Mouse (Mus musculus) MEL (cell line): ENCODE data around the gene Prcd. TPM values are rescaled to one million over a fixed set of nuclear protein-coding genes. Genes with fewer than 3 reads are reported as not detected.
A peak's percentile ranks its signal among the peaks of the same experiment; 100 is the strongest.

Experiments
- DNase-seq: peaks from one replicate; pipeline ENCODE4 v3.0.0; 2011; ENCODE audit warnings: low read depth, low spot score
- H3K27ac ChIP-seq: 2 replicates; pipeline ENCODE4 v1.5.1; 2012; ENCODE audit warnings: low read depth, mild to moderate bottlenecking, control low read depth, low read length, moderate library complexity; ENCODE audit not compliant: control insufficient read depth
- H3K27me3 ChIP-seq, 2 experiments: fragments of 150-350 bp in 1 of 2; sonication (generic) in 1 of 2; 2 replicates each; pipeline ENCODE4 v1.6.1; 2012; ENCODE audit warnings: low read length in 2 of 2, mild to moderate bottlenecking in 2 of 2, improper control_type of control experiment in 1 of 2, moderate library complexity in 1 of 2; ENCODE audit not compliant: insufficient read depth in 2 of 2, control insufficient read depth in 1 of 2
- H3K36me3 ChIP-seq, 2 experiments: 2 replicates each; pipeline ENCODE4 v1.6.1; 2012 to 2014; ENCODE audit warnings: low read length in 2 of 2, improper control_type of control experiment in 1 of 2, inconsistent platforms in 1 of 2, mild to moderate bottlenecking in 1 of 2; ENCODE audit not compliant: insufficient read depth in 2 of 2, control insufficient read depth in 1 of 2
- H3K4me1 ChIP-seq, 2 experiments: fragments of 150-350 bp in 1 of 2; sonication (generic) in 1 of 2; 2 replicates each; pipeline ENCODE4 v1.6.1; 2012; ENCODE audit warnings: low read length in 2 of 2, improper control_type of control experiment in 1 of 2, mild to moderate bottlenecking in 1 of 2; ENCODE audit not compliant: insufficient read depth in 2 of 2, control insufficient read depth in 1 of 2
- H3K4me3 ChIP-seq, 2 experiments: fragments of 150-350 bp in 1 of 2; sonication (generic) in 1 of 2; 2 replicates each; pipeline ENCODE4 v1.5.1; 2012; ENCODE audit warnings: low read depth in 2 of 2, low read length in 2 of 2, mild to moderate bottlenecking in 2 of 2, moderate library complexity in 2 of 2, control low read depth in 1 of 2, improper control_type of control experiment in 1 of 2; ENCODE audit not compliant: control insufficient read depth in 1 of 2, insufficient read depth in 1 of 2
- H3K79me2 ChIP-seq: 2 replicates; pipeline ENCODE4 v1.6.1; 2012; ENCODE audit warnings: mild to moderate bottlenecking, low read length, moderate library complexity; ENCODE audit not compliant: control insufficient read depth, poor library complexity, insufficient read depth
- H3K9ac ChIP-seq: 2 replicates; pipeline ENCODE4 v1.6.1; 2012; ENCODE audit warnings: low read depth, mild to moderate bottlenecking, control low read depth, low read length, moderate library complexity; ENCODE audit not compliant: control insufficient read depth, poor library complexity, severe bottlenecking
- H3K9me3 ChIP-seq: fragments of 150-350 bp; sonication (generic); replicated peaks from 2 replicates; pipeline ENCODE4 v1.6.1; 2012; ENCODE audit warnings: mild to moderate bottlenecking, low read length, improper control_type of control experiment, moderate library complexity; ENCODE audit not compliant: insufficient read depth
- BHLHE40 ChIP-seq: IDR thresholded peaks from 2 replicates; pipeline ENCODE4 v1.6.1; 2012; ENCODE audit warnings: low read depth, mild to moderate bottlenecking, inconsistent platforms, low read length, improper control_type of control experiment, borderline replicate concordance
- CHD1 ChIP-seq: IDR thresholded peaks from 2 replicates; pipeline ENCODE4 v1.6.1; 2012; ENCODE audit warnings: low read depth, mild to moderate bottlenecking, inconsistent platforms, low read length, improper control_type of control experiment
- CHD2 ChIP-seq: IDR thresholded peaks from 2 replicates; pipeline ENCODE4 v1.6.1; 2011; ENCODE audit warnings: low read length, improper control_type of control experiment
- CTCF ChIP-seq, 3 experiments: IDR thresholded peaks in 2 of 3; conservative IDR thresholded peaks in 1 of 3; 2 replicates each; pipeline ENCODE4 v1.5.1; 2011 to 2012; ENCODE audit warnings: low read length in 3 of 3, low read depth in 2 of 3, mild to moderate bottlenecking in 2 of 3, improper control_type of control experiment in 1 of 3, inconsistent platforms in 1 of 3, mixed read lengths in 1 of 3, moderate library complexity in 1 of 3; ENCODE audit not compliant: control insufficient read depth in 1 of 3, insufficient read depth in 1 of 3, poor library complexity in 1 of 3, severe bottlenecking in 1 of 3
- E2F4 ChIP-seq: IDR thresholded peaks from 2 replicates; pipeline ENCODE4 v1.6.1; 2011; ENCODE audit warnings: low read depth, low read length, improper control_type of control experiment, borderline replicate concordance
- ELF1 ChIP-seq: IDR thresholded peaks from 2 replicates; pipeline ENCODE4 v1.6.1; 2014; ENCODE audit warnings: low read depth, mild to moderate bottlenecking, inconsistent platforms, low read length, improper control_type of control experiment, moderate library complexity
- EP300 ChIP-seq, 2 experiments: IDR thresholded peaks; 2 replicates each; pipeline ENCODE4 v1.6.1; 2011; ENCODE audit warnings: improper control_type of control experiment in 2 of 2, low read length in 2 of 2, low read depth in 1 of 2, mild to moderate bottlenecking in 1 of 2
- ETS1 ChIP-seq: IDR thresholded peaks from 2 replicates; pipeline ENCODE4 v1.6.1; 2012; ENCODE audit warnings: low read depth, mild to moderate bottlenecking, inconsistent platforms, low read length, improper control_type of control experiment, moderate library complexity
- GATA1 ChIP-seq: IDR thresholded peaks from 2 replicates; pipeline ENCODE4 v1.6.1; 2011; ENCODE audit warnings: low read depth, low read length, improper control_type of control experiment
- HCFC1 ChIP-seq: IDR thresholded peaks from 2 replicates; pipeline ENCODE4 v1.6.1; 2012; ENCODE audit warnings: low read depth, mild to moderate bottlenecking, inconsistent platforms, low read length, improper control_type of control experiment, moderate library complexity
- JUND ChIP-seq: IDR thresholded peaks from 2 replicates; pipeline ENCODE4 v1.6.1; 2011; ENCODE audit warnings: low read depth, mild to moderate bottlenecking, improper control_type of control experiment, low read length
- KAT2A ChIP-seq: conservative IDR thresholded peaks from 2 replicates; pipeline ENCODE4 v1.6.1; 2012; ENCODE audit warnings: low read depth, low read length, improper control_type of control experiment, inconsistent platforms
- MAFK ChIP-seq: IDR thresholded peaks from 2 replicates; pipeline ENCODE4 v1.6.1; 2011; ENCODE audit warnings: low read depth, mild to moderate bottlenecking, low read length, improper control_type of control experiment, borderline replicate concordance
- MAX ChIP-seq: IDR thresholded peaks from 2 replicates; pipeline ENCODE4 v1.6.1; 2011; ENCODE audit warnings: low read length, improper control_type of control experiment
- MAZ ChIP-seq: IDR thresholded peaks from 2 replicates; pipeline ENCODE4 v1.6.1; 2012; ENCODE audit warnings: low read depth, mild to moderate bottlenecking, inconsistent platforms, low read length, improper control_type of control experiment
- MEF2A ChIP-seq: IDR thresholded peaks from 2 replicates; pipeline ENCODE4 v1.6.1; 2014; ENCODE audit warnings: low read depth, mild to moderate bottlenecking, inconsistent platforms, low read length, improper control_type of control experiment; ENCODE audit not compliant: poor library complexity, insufficient replicate concordance, severe bottlenecking; ENCODE audit errors: extremely low read depth
- MXI1 ChIP-seq: IDR thresholded peaks from 2 replicates; pipeline ENCODE4 v1.6.1; 2011; ENCODE audit warnings: mild to moderate bottlenecking, low read depth, low read length, improper control_type of control experiment
- MYB ChIP-seq: IDR thresholded peaks from 2 replicates; pipeline ENCODE4 v1.6.1; 2011; ENCODE audit warnings: mild to moderate bottlenecking, low read depth, low read length, improper control_type of control experiment
- MYC ChIP-seq: IDR thresholded peaks from 2 replicates; pipeline ENCODE4 v1.6.1; 2011; ENCODE audit warnings: low read depth, mild to moderate bottlenecking, low read length, improper control_type of control experiment, moderate library complexity
- NELFE ChIP-seq: IDR thresholded peaks from 2 replicates; pipeline ENCODE4 v1.6.1; 2011; ENCODE audit warnings: low read depth, low read length, improper control_type of control experiment
- NRF1 ChIP-seq: IDR thresholded peaks from 2 replicates; pipeline ENCODE4 v1.6.1; 2014; ENCODE audit warnings: low read depth, mild to moderate bottlenecking, inconsistent platforms, low read length, improper control_type of control experiment, moderate library complexity; ENCODE audit not compliant: poor library complexity, insufficient read depth, severe bottlenecking
- POLR2A ChIP-seq, 2 experiments: IDR thresholded peaks; 2 replicates each; pipeline ENCODE4 v1.6.1; 2011 to 2012; ENCODE audit warnings: low read length in 2 of 2, mild to moderate bottlenecking in 2 of 2, control low read depth in 1 of 2, improper control_type of control experiment in 1 of 2, low read depth in 1 of 2, moderate library complexity in 1 of 2; ENCODE audit not compliant: control insufficient read depth in 1 of 2, insufficient read depth in 1 of 2, poor library complexity in 1 of 2
- POLR2AphosphoS2 ChIP-seq: IDR thresholded peaks from 2 replicates; pipeline ENCODE4 v1.6.1; 2011; ENCODE audit warnings: low read length, improper control_type of control experiment
- POLR2AphosphoS5 ChIP-seq: IDR thresholded peaks from 2 replicates; pipeline ENCODE4 v1.6.1; 2012; ENCODE audit warnings: low read depth, borderline replicate concordance, mild to moderate bottlenecking, inconsistent platforms, low read length, moderate library complexity, mixed read lengths
- RAD21 ChIP-seq: IDR thresholded peaks from 2 replicates; pipeline ENCODE4 v1.6.1; 2011; ENCODE audit warnings: mild to moderate bottlenecking, low read depth, low read length, improper control_type of control experiment
- RCOR1 ChIP-seq: IDR thresholded peaks from 2 replicates; pipeline ENCODE4 v1.6.1; 2012; ENCODE audit warnings: low read depth, mild to moderate bottlenecking, inconsistent platforms, low read length, improper control_type of control experiment
- SIN3A ChIP-seq: IDR thresholded peaks from 2 replicates; pipeline ENCODE4 v1.6.1; 2012; ENCODE audit warnings: low read length, improper control_type of control experiment, inconsistent platforms
- SMC3 ChIP-seq: IDR thresholded peaks from 2 replicates; pipeline ENCODE4 v1.6.1; 2011; ENCODE audit warnings: low read depth, low read length, improper control_type of control experiment
- TAL1 ChIP-seq: IDR thresholded peaks from 2 replicates; pipeline ENCODE4 v1.6.1; 2012; ENCODE audit warnings: mild to moderate bottlenecking, inconsistent platforms, low read length, moderate library complexity, mixed read lengths
- TBP ChIP-seq: IDR thresholded peaks from 2 replicates; pipeline ENCODE4 v1.8.0; 2011; ENCODE audit warnings: low read depth, low read length, improper control_type of control experiment
- UBTF ChIP-seq: IDR thresholded peaks from 2 replicates; pipeline ENCODE4 v1.6.1; 2012; ENCODE audit warnings: low read depth, mild to moderate bottlenecking, inconsistent platforms, low read length, improper control_type of control experiment, moderate library complexity, borderline replicate concordance; ENCODE audit not compliant: insufficient read depth
- USF1 ChIP-seq: IDR thresholded peaks from 2 replicates; pipeline ENCODE4 v1.6.1; 2014; ENCODE audit warnings: low read depth, mild to moderate bottlenecking, inconsistent platforms, low read length, improper control_type of control experiment, moderate library complexity
- USF2 ChIP-seq, 2 experiments: IDR thresholded peaks; 2 replicates each; pipeline ENCODE4 v1.6.1; 2011 to 2012; ENCODE audit warnings: improper control_type of control experiment in 2 of 2, low read length in 2 of 2, borderline replicate concordance in 1 of 2, inconsistent platforms in 1 of 2, low read depth in 1 of 2, mild to moderate bottlenecking in 1 of 2; ENCODE audit not compliant: insufficient read depth in 1 of 2
- ZC3H11A ChIP-seq: IDR thresholded peaks from 2 replicates; pipeline ENCODE4 v1.6.1; 2012; ENCODE audit warnings: low read depth, mild to moderate bottlenecking, inconsistent platforms, low read length, improper control_type of control experiment
- ZKSCAN1 ChIP-seq: IDR thresholded peaks from 2 replicates; pipeline ENCODE4 v1.6.1; 2012; ENCODE audit warnings: low read depth, mild to moderate bottlenecking, inconsistent platforms, low read length, improper control_type of control experiment, moderate library complexity
- ZNF384 ChIP-seq: IDR thresholded peaks from 2 replicates; pipeline ENCODE4 v1.6.1; 2012; ENCODE audit warnings: low read depth, mild to moderate bottlenecking, inconsistent platforms, low read length, improper control_type of control experiment
- polyA plus RNA-seq, 2 experiments: library from polyadenylated mRNA; stranded (reverse) in 1 of 2; unstranded in 1 of 2; fragments of >175 nt in 1 of 2; fragments of >200 nt in 1 of 2; gene quantifications; 2 replicates each; pipeline versions ENCODE4 v1.2.1 to v1.2.4; 2012; ENCODE audit warnings: low replicate concordance in 2 of 2, low read depth in 1 of 2; ENCODE audit not compliant: insufficient read length in 2 of 2, insufficient read depth in 1 of 2, missing spikeins in 1 of 2
- total RNA-seq: library from RNA; depleted of rRNA; stranded (reverse); fragments of 300-350 nt; gene quantifications from 2 replicates; pipeline ENCODE4 v1.2.3, GENCODE M21; 2012

Prcd gene
- total and polyA plus RNA-seq, 3 experiments: 44.4 to 72.2 TPM; not detected in 1

GRCm38 (mm10) chr11:116628712-116629111 is 24.6 kb upstream of the Prcd start:
- H3K27ac ChIP-seq: no peak overlapping the region
- peaks cover 14 to 27% of the 10 kb centered on the region in 2 experiments for H3K4me1 ChIP-seq
- DNase-seq: peak; percentile 95
- H3K9me3 ChIP-seq: no peaks in the 10 kb centered on the region
- H3K79me2 ChIP-seq: peaks cover 3% of the 10 kb centered on the region; the same call in 1 of the 2 replicates
- H3K36me3 ChIP-seq: peaks cover 0 to 7% of the 10 kb centered on the region in 2 experiments; a peak in 1 of 4 replicates
- H3K4me3 ChIP-seq: no peak overlapping the region
- no peaks in the 10 kb centered on the region; a peak in 1 of 4 replicates for H3K27me3 ChIP-seq
- H3K9ac ChIP-seq: no peak overlapping the region
- TF ChIP-seq POLR2AphosphoS2: no peak
- peak; percentile 86 for TF ChIP-seq SIN3A
- peak; percentile 75 for TF ChIP-seq USF1
- TF ChIP-seq TAL1: no peak
- no peak for TF ChIP-seq JUND
- TF ChIP-seq RAD21: peak; percentile 96
- 0 out of 2 replicates have a peak, but pooled peaks have one; percentile 8 for TF ChIP-seq RCOR1
- TF ChIP-seq MEF2A: no peak
- TF ChIP-seq CTCF (IDR thresholded peaks at IDR 0.05 in 2 of 3, conservative IDR thresholded peaks at IDR 0.05 in 1 of 3; ENCODE audit: control insufficient read depth in 1 of 3, insufficient read depth in 1 of 3, low read depth in 2 of 3, low read length in 3 of 3, poor library complexity in 1 of 3, severe bottlenecking in 1 of 3): peak; percentile 86 to 98 (median 95)
- TF ChIP-seq GATA1: no peak
- no peak for TF ChIP-seq MAZ
- TF ChIP-seq SMC3: peak; percentile 90
- no peak for TF ChIP-seq UBTF
- TF ChIP-seq MYB: no peak
- peak; percentile 97 for TF ChIP-seq MXI1
- TF ChIP-seq POLR2AphosphoS5: no peak
- no peak for TF ChIP-seq POLR2A (IDR thresholded peaks at IDR 0.05; ENCODE audit: control insufficient read depth in 1 of 2, insufficient read depth in 1 of 2, low read depth in 1 of 2, low read length in 2 of 2, poor library complexity in 1 of 2)
- peak; percentile 86 for TF ChIP-seq ZC3H11A
- TF ChIP-seq ZNF384: no peak
- no peak for TF ChIP-seq E2F4
- no peak for TF ChIP-seq EP300 (IDR thresholded peaks at IDR 0.05; ENCODE audit: low read depth in 1 of 2, low read length in 2 of 2)
- 0 out of 2 replicates have a peak, but pooled peaks have one; percentile 31 for TF ChIP-seq HCFC1
- TF ChIP-seq CHD1: no peak
- TF ChIP-seq TBP: no peak
- no peak for TF ChIP-seq KAT2A
- no peak for TF ChIP-seq USF2 (IDR thresholded peaks at IDR 0.05; ENCODE audit: borderline replicate concordance in 1 of 2, insufficient read depth in 1 of 2, low read depth in 1 of 2, low read length in 2 of 2)
- TF ChIP-seq ETS1: peak; percentile 34; the same call in 1 of the 2 replicates
- TF ChIP-seq ZKSCAN1: no peak
- no peak for TF ChIP-seq BHLHE40
- TF ChIP-seq CHD2: no peak
- TF ChIP-seq MAFK: no peak
- TF ChIP-seq MAX: peak; percentile 96
- peak; percentile 99 for TF ChIP-seq MYC
- 0 out of 2 replicates have a peak, but pooled peaks have one; percentile 14 for TF ChIP-seq NRF1
- no peak for TF ChIP-seq ELF1
- no peak for TF ChIP-seq NELFE
